Mouse (Mus musculus): ENCODE measurements around the gene Tecr. TPM values are rescaled to one million over a fixed set of nuclear protein-coding genes. Genes with fewer than 3 reads are reported as not detected.
"Not testable (repeated sequence)": the region's sequence is repeated elsewhere in the genome, so short reads cannot be mapped to it uniquely, and the experiment has no call there.

Tecr gene
- total and polyA plus RNA-seq, 2 experiments from 2014 or later: 857 to 1,117 TPM

DNA sequence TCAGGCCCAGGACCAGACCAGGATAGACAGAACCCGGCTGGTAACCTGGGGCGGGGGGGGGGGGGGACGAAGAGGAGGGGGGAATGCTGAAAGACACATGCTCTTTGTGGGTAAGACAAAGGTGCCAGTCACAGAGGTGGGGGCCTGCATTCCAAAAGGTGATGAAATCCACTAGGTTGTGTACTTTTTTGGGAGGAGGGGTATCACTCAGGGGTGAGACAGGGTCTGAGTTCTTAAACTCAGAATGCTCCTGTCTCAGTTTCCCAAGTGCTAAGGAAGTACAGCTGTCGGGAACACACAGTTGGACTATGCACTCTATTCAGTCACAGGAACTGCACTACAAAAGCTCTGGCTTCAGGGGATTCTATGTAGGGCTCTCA, 31.3 kb downstream of the Tecr start:
- Histone ChIP-seq H3K27me3 (ENCODE audit: insufficient read depth, low read length) (no peaks in the 10 kb centered on the region), H3K4me2 (ENCODE audit: low read depth) (no peak overlapping the region), H3K4me3 (ENCODE audit: low read depth, low read length) (no peak overlapping the region), H3K27ac (ENCODE audit: low read depth, low read length) (no peak overlapping the region), H3K4me1 (ENCODE audit: insufficient read depth) (0 out of 2 replicates have a peak, but pooled peaks cover 3% of the 10 kb centered on the region), H3K9me3 (ENCODE audit: low read length) (no peaks in the 10 kb centered on the region), H3K36me3 (ENCODE audit: insufficient read depth) (peaks cover 29% of the 10 kb centered on the region), H3K9ac (no peak overlapping the region)
- ATAC-seq: no peak
- no peak for DNase-seq
- WGBS: 51% methylated on average over 4 of the region's 4 CpGs
- TF ChIP-seq CTCF (IDR thresholded peaks at IDR 0.05; ENCODE audit: low read depth): no peak

DNA sequence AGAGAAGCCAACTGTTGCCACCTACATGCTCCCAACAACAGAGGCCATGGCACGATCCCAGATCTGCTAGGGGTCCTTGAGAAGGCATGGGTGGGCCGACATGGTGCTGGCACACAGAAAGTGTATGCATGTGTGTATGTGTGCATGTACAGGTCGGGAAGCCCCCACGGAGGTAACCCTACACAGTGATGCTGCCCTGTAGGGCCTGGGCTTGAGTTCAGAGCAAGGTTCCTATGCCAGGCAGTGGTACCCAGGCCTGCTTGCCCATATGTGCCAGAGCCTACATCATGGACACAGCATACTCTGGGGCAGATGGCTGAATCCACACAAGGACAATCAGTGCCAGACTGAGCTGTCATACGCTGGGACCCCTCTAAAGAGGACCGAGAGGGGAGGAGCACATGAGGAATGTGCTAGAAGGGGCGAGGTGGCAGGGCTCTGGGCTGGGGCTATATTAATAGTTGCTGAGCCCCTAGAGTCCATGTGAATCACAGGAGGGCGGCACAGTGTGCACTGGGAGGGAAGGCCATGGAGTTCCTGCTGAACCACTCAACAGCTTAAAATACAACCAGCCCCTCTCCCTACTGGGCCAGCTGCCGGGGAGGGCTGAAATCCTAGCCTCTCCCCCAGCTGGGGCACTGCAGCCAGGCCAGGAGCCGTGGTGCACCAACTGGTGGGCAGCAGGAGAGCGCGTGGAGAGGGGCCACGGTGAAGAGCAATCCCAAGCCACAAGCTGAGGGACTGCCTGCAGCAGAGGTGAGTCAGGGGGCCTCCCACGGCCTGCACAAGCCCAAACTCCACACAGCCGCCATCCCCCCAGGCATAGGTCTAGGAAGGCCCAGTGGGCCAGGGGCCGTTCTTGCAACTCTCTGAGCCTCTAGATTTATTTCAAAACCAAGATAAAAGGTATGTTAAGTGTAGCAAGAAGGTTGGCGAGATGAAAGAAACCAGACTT, 31.9 kb downstream of the Tecr start:
- ATAC-seq: peak; percentile 30
- Histone ChIP-seq H3K4me1 (ENCODE audit: insufficient read depth) (0 out of 2 replicates have a peak, but pooled peaks cover 3% of the 10 kb centered on the region), H3K36me3 (ENCODE audit: insufficient read depth) (peaks cover 34% of the 10 kb centered on the region), H3K9me3 (ENCODE audit: low read length) (no peaks in the 10 kb centered on the region), H3K27ac (ENCODE audit: low read depth, low read length) (no peak overlapping the region), H3K4me3 (ENCODE audit: low read depth, low read length) (no peak overlapping the region), H3K9ac (no peak overlapping the region), H3K27me3 (ENCODE audit: insufficient read depth, low read length) (no peaks in the 10 kb centered on the region), H3K4me2 (ENCODE audit: low read depth) (no peak overlapping the region)
- 78% methylated on average over 17 of the region's 17 CpGs for WGBS
- no peak for DNase-seq
- no peak for TF ChIP-seq CTCF (IDR thresholded peaks at IDR 0.05; ENCODE audit: low read depth)

DNA sequence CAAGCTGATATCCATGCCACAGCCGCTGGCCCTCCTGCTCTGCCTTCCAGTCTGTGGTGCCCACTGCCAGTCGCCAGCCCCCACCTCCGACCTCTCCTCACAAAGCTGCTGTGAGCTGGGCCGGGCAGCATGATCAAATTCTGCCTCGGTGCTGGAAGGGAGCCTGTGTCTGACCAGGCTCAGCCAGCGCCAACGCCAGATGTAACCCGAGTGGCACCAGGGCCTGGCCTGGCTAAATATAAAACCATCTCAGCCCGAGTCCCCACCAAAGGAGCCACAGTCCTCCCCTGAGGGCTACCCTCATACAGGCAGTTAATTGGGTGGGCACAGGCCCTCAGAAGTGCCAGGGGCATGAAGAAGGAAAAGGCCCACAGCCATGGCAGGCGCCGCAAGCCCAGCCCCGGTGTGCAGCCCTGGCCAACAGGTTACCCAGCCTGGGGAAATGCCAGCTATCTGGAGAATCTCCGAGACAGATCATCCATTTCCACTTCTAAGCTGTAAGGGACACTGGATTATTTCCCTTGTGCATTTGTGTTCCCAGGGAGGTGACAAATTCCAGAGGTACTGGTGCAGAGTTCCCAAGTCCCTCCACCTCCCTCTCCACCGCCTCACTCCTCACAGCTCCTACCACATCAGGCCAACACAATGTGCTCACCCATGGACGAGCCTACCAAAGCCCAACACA, 33.0 kb downstream of the Tecr start:
- Histone ChIP-seq H3K4me1 (ENCODE audit: insufficient read depth) (0 out of 2 replicates have a peak, but pooled peaks cover 3% of the 10 kb centered on the region), H3K9me3 (ENCODE audit: low read length) (no peaks in the 10 kb centered on the region), H3K27me3 (ENCODE audit: insufficient read depth, low read length) (no peaks in the 10 kb centered on the region), H3K36me3 (ENCODE audit: insufficient read depth) (peaks cover 42% of the 10 kb centered on the region), H3K4me3 (ENCODE audit: low read depth, low read length) (no peak overlapping the region), H3K4me2 (ENCODE audit: low read depth) (no peak overlapping the region), H3K9ac (no peak overlapping the region), H3K27ac (ENCODE audit: low read depth, low read length) (no peak overlapping the region)
- WGBS: 79% methylated on average over 15 of the region's 15 CpGs
- DNase-seq: no peak
- TF ChIP-seq CTCF (IDR thresholded peaks at IDR 0.05; ENCODE audit: low read depth): no peak
- ATAC-seq: no peak

- 84% methylated on average over 18 of the region's 18 CpGs for WGBS
- Histone ChIP-seq H3K9me3 (ENCODE audit: low read length) (no peaks in the 10 kb centered on the region), H3K4me1 (ENCODE audit: insufficient read depth) (0 out of 2 replicates have a peak, but pooled peaks cover 3% of the 10 kb centered on the region), H3K9ac (no peak overlapping the region), H3K27me3 (ENCODE audit: insufficient read depth, low read length) (no peaks in the 10 kb centered on the region), H3K27ac (ENCODE audit: low read depth, low read length) (no peak overlapping the region), H3K36me3 (ENCODE audit: insufficient read depth) (peaks cover 38% of the 10 kb centered on the region), H3K4me2 (ENCODE audit: low read depth) (no peak overlapping the region), H3K4me3 (ENCODE audit: low read depth, low read length) (no peak overlapping the region)
- TF ChIP-seq CTCF (IDR thresholded peaks at IDR 0.05; ENCODE audit: low read depth): no peak
- no peak for DNase-seq
- no peak for ATAC-seq
These were observed 34.5 kb downstream of the Tecr start for GRCm38 (mm10) chr8:83573140-83573875.

DNA sequence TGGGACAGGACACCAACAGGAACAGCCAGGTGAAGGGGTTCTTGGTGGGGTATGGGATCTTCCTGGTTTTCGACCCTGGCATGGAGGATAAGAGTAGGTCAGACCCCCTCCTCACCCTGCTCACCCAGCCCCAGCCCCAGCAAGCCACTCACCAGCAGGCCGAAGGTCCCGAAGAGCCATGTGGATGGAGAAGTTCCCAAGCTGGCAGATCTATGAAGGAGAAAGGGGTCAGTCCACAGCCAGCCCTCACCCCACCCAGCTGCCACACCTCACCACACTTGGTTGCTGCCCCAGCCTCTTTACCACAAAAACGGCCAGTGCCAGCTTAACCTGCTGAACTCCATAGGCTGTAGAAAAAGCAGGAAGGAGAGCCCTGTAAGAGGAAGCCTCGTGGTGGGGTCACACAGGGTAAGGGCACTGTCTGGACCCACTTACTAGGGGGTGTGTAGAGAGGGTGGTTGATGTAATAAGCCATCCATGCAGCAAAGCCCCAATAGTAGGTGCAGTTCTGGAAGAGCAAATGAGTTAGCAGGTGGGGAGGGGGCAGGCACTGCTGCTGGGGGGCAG, 35.4 kb downstream of the Tecr start:
- Histone ChIP-seq H3K27me3 (ENCODE audit: insufficient read depth, low read length) (no peaks in the 10 kb centered on the region), H3K4me2 (ENCODE audit: low read depth) (no peak overlapping the region), H3K27ac (ENCODE audit: low read depth, low read length) (no peak overlapping the region), H3K9ac (no peak overlapping the region), H3K36me3 (ENCODE audit: insufficient read depth) (peaks cover 38% of the 10 kb centered on the region), H3K4me3 (ENCODE audit: low read depth, low read length) (no peak overlapping the region), H3K9me3 (ENCODE audit: low read length) (no peaks in the 10 kb centered on the region), H3K4me1 (ENCODE audit: insufficient read depth) (peaks cover 6% of the 10 kb centered on the region; the same call in 1 of the 2 replicates)
- no peak for DNase-seq
- TF ChIP-seq CTCF (IDR thresholded peaks at IDR 0.05; ENCODE audit: low read depth): no peak
- 90% methylated on average over 5 of the region's 5 CpGs for WGBS
- no peak for ATAC-seq

DNA sequence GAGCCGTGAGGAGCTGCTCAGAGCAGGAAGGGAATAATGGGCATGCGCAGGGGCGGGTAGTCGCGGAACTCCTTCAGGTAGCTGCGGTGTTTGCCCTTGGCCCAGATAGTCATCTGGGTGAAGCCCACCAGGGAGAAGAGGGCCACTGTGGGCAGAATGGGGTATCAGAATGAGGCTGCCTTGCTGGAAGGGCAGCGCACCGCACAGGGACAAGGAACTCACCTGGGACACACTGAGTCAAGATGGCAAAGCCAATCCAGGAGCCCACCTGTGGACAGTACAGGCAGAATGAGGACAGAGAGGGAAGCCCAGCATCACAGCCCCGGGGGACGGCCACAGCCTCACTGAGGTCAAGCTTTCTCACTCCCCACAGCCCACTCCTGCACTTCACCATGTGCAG, 36.0 kb downstream of the Tecr start:
- H3K27ac ChIP-seq (ENCODE audit: low read depth, low read length): no peak overlapping the region
- no peak overlapping the region for H3K4me3 ChIP-seq (ENCODE audit: low read depth, low read length)
- DNase-seq (no peak), ATAC-seq (no peak)
- no peaks in the 10 kb centered on the region for H3K9me3 ChIP-seq (ENCODE audit: low read length)
- H3K36me3 ChIP-seq (ENCODE audit: insufficient read depth): peaks cover 38% of the 10 kb centered on the region
- TF ChIP-seq CTCF (IDR thresholded peaks at IDR 0.05; ENCODE audit: low read depth): no peak
- H3K4me2 ChIP-seq (ENCODE audit: low read depth): no peak overlapping the region
- H3K9ac ChIP-seq: no peak overlapping the region
- 93% methylated on average over 10 of the region's 10 CpGs for WGBS
- no peaks in the 10 kb centered on the region for H3K27me3 ChIP-seq (ENCODE audit: insufficient read depth, low read length)
- H3K4me1 ChIP-seq (ENCODE audit: insufficient read depth): peaks cover 6% of the 10 kb centered on the region; the same call in 1 of the 2 replicates

GRCm38 (mm10) chr8:83571001-83571340, 36.8 kb downstream of the Tecr start:
- H3K4me2 ChIP-seq (ENCODE audit: low read depth); DNase-seq; H3K9ac ChIP-seq; H3K4me3 ChIP-seq (ENCODE audit: low read depth, low read length); H3K27me3 ChIP-seq (ENCODE audit: insufficient read depth, low read length); ATAC-seq; H3K4me1 ChIP-seq (ENCODE audit: insufficient read depth); H3K27ac ChIP-seq (ENCODE audit: low read depth, low read length); H3K9me3 ChIP-seq (ENCODE audit: low read length): not testable (repeated sequence)
- WGBS: 95% methylated on average over 7 of the region's 7 CpGs
- peaks cover 38% of the 10 kb centered on the region for H3K36me3 ChIP-seq (ENCODE audit: insufficient read depth)
